Mouse (Mus musculus): ENCODE data around the gene Clmn. TPM values are rescaled to one million over a fixed set of nuclear protein-coding genes. Genes with fewer than 3 reads are reported as not detected.
"Not testable (repeated sequence)": the region's sequence is repeated elsewhere in the genome, so short reads cannot be mapped to it uniquely, and the experiment has no call there.

The Clmn gene
- polyA plus RNA-seq, 1 experiment: 4.7 TPM

GRCm38 (mm10) chr12:104738446-104738845, 126.4 kb downstream of the Clmn start:
- DNase-seq (ENCODE audit: low read depth, low spot score): no peak
- WGBS: 76% methylated on average over 9 of the region's 9 CpGs

GRCm38 (mm10) chr12:104737666-104738065, 127.2 kb downstream of the Clmn start:
- DNase-seq (ENCODE audit: low read depth, low spot score): no peak
- WGBS: 89% methylated on average over 10 of the region's 10 CpGs

GRCm38 (mm10) chr12:104735993-104736395, 128.9 kb downstream of the Clmn start:
- WGBS: 41% methylated on average over 3 of the region's 3 CpGs
- no peak for DNase-seq (ENCODE audit: low read depth, low spot score)

- no peak for DNase-seq (ENCODE audit: low read depth, low spot score)
These were observed 131.7 kb downstream of the Clmn start for GRCm38 (mm10) chr12:104733165-104733564.

- 90% methylated on average over 3 of the region's 3 CpGs for WGBS
These were observed 133.1 kb downstream of the Clmn start for GRCm38 (mm10) chr12:104731782-104732181.

GRCm38 (mm10) chr12:104726436-104726835, 138.4 kb downstream of the Clmn start:
- DNase-seq (ENCODE audit: low read depth, low spot score): not testable (repeated sequence)
- 90% methylated on average over 2 of the region's 2 CpGs for WGBS

More at GRCm38 (mm10) chr12:104731782-104732181, 133.1 kb downstream of the Clmn start:
- no peak for DNase-seq (ENCODE audit: low read depth, low spot score)

GRCm38 (mm10) chr12:104722056-104722455, 142.8 kb downstream of the Clmn start:
- DNase-seq (ENCODE audit: low read depth, low spot score): no peak
- WGBS: 87% methylated on average over 10 of the region's 10 CpGs

GRCm38 (mm10) chr12:104721011-104721410, 143.9 kb downstream of the Clmn start:
- DNase-seq (ENCODE audit: low read depth, low spot score): no peak
- 74% methylated on average over 3 of the region's 3 CpGs for WGBS

- WGBS: 48% methylated on average over 5 of the region's 5 CpGs
- peak; percentile 27 for DNase-seq (ENCODE audit: low read depth, low spot score)
These were observed 145.9 kb downstream of the Clmn start for GRCm38 (mm10) chr12:104718956-104719355.

- WGBS: 91% methylated on average over 5 of the region's 5 CpGs
- no peak for DNase-seq (ENCODE audit: low read depth, low spot score)
These were observed 148.5 kb downstream of the Clmn start for GRCm38 (mm10) chr12:104716409-104716808.

GRCm38 (mm10) chr12:104715453-104715852, 149.4 kb downstream of the Clmn start:
- 96% methylated on average over 5 of the region's 5 CpGs for WGBS
- DNase-seq (ENCODE audit: low read depth, low spot score): no peak

Other genes starting within 250 kb of the Clmn start
- 5.1 and 10.1 TPM in 2 replicates for gene Dicer1, start 113.1 kb downstream of the Clmn start, polyA plus RNA-seq (2012; rRNA removed)
- gene Syne3, start 144.7 kb upstream of the Clmn start, polyA plus RNA-seq (2012; rRNA removed): 0.73 and 1.5 TPM in 2 replicates
- 61.0 and 62.2 TPM in 2 replicates for gene Glrx5, start 167.6 kb upstream of the Clmn start, polyA plus RNA-seq (2012; rRNA removed)

Measured in large intestine, adult 2 months (tissue).